Mouse (Mus musculus): ENCODE results near the gene Gm10642. TPM values are rescaled to one million over a fixed set of nuclear protein-coding genes. Genes with fewer than 3 reads are reported as not detected.

Gm10642 gene
- total RNA-seq (2023): 2.1 TPM

GRCm38 (mm10) chr9:70656130-70657007 lies at the start of gene Gm10642:
Gm10642 (plus strand) TSS chr9:70656251.

GRCm38 (mm10) chr9:70657013-70657967 lies 1.2 kb downstream of the Gm10642 start, which contains the start of gene Mindy2:
Mindy2 (minus strand) TSS chr9:70657174.

GRCm38 (mm10) chr9:70678682-70679131 lies 22.7 kb downstream of the Gm10642 start, which contains the start of gene Adam10:
Adam10 (plus strand) TSS chr9:70678997.

Other genes with a start within 250 kb of the Gm10642 start
- 2.1 TPM for gene Ccnb2, start 234.7 kb upstream of the Gm10642 start, total RNA-seq (2023)
- 64.1 TPM for gene Rnf111, start 152.5 kb upstream of the Gm10642 start, total RNA-seq (2023)
- 135 TPM for gene Sltm, start 113.5 kb upstream of the Gm10642 start, total RNA-seq (2023)
- gene Mindy2, start 923 bp downstream of the Gm10642 start, total RNA-seq (2023): 28.8 TPM
- 56.6 TPM for gene Adam10, start 22.7 kb downstream of the Gm10642 start, total RNA-seq (2023)